Mouse (Mus musculus): Measurements from ENCODE around the gene Srpk2.

GRCm38 (mm10) chr5:23670880-23671279, 13.5 kb downstream of the Srpk2 start:
- TF ChIP-seq CTCF (IDR thresholded peaks at IDR 0.05; ENCODE audit: low read depth, low read length) (peak; percentile 25), POLR2A (IDR thresholded peaks at IDR 0.05; ENCODE audit: insufficient read depth, low read length) (no peak)

Measured in ES-Bruce4 (cell line).